In the genomic region with DNA sequence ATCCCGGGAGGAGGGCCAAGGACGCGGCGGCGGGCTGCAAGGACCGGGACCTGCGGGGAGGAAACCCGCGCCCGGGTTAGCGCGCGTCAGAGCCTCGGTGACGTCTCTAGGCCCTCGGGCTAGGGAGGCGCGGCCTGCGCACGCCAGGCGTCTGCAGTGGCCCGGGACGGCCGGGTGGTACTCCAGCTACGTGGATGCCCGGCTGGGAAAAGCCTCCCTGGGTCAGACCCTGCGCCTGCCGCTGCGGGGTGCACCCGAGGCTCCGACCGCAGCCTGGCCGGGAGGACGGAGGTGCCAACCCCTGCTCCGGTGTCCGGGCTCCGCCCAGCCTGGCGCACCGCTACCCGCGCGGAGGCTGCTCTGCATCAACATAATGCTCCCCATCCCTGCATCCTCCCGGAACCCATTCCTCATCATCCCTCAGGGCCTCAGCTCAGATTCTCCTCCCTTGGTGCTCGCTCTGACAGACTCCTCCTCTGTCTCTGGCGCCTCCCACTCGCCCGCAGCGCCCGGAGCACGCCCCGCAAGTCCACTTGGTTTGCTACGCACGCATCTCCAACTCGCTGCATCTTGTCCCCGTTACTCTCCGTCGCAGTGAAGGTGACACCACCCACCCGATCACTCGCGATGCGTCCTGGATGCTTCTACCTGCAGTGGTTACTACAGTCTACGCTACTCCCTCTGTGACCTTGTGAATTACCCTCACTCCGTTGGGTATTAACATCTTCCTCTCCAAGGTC, we compare ENCODE assay signal across 7 mouse cellular contexts. TPM values are rescaled to one million over a fixed set of nuclear protein-coding genes. Genes with fewer than 3 reads are reported as not detected.
DNase-seq lines count a peak whose midpoint lies in the region; ATAC-seq lines count a peak whose summit lies in the region.

No protein-coding gene starts in this region.

- peak overlapping the region; percentile 100 for H3K4me2 ChIP-seq in intestine, embryonic 15.5 days (replicated peaks)

- H3K27ac ChIP-seq in intestine, embryonic 15.5 days: peak overlapping the region; percentile 33; the same call in 1 of the 2 replicates

- no peaks in the 10 kb centered on the region for H3K9me3 ChIP-seq in intestine, embryonic 15.5 days

- no peaks in the 10 kb centered on the region for H3K36me3 ChIP-seq in intestine, embryonic 15.5 days

- peak; percentile 77 for DNase-seq in ZHBTc4 (ENCODE audit: low read depth, low spot score)
- DNase-seq in embryo, embryonic 10 days (ENCODE audit: low spot score): peak; percentile 65
- DNase-seq in gastrocnemius, postnatal 36 days: peak; percentile 33 to 52
- DNase-seq in left cerebral cortex, postnatal 36 days (ENCODE audit: low spot score in 2 of 2): peak; percentile 80
- peak; percentile 68 for DNase-seq in mesoderm, embryonic 11.5 days (ENCODE audit: low read depth, low spot score)
- DNase-seq in right cerebral cortex, postnatal 4 days: peak; percentile 69

- WGBS in intestine, embryonic 15.5 days: under 1% methylated on average over 63 of the region's 63 CpGs

- H3K4me1 ChIP-seq in intestine, embryonic 15.5 days (replicated peaks): peaks cover 19% of the 10 kb centered on the region

- H3K9ac ChIP-seq in intestine, embryonic 15.5 days: peak overlapping the region; percentile 55

- peak overlapping the region; percentile 63 for H3K4me3 ChIP-seq in intestine, embryonic 15.5 days (replicated peaks)

- ATAC-seq in intestine, embryonic 15.5 days: peak; percentile 50

- intact Hi-C loops in gastrocnemius, postnatal 36 days (cut with DNase I): loop anchor here (5.0 to 10.0 kb wide), 3 partner anchors 112 to 375 kb away; a partner anchor contains a TSS
- intact Hi-C loops in left cerebral cortex, postnatal 36 days (cut with DNase I): loop anchor here (1.0 to 10.0 kb wide), 4 partner anchors 117 to 375 kb away; a partner anchor contains a TSS

- H3K27me3 ChIP-seq in intestine, embryonic 15.5 days (replicated peaks): peaks cover 14% of the 10 kb centered on the region

RNA-seq across cellular contexts. Expression of a gene that starts 33.3 kb away (rescaled TPM):
- 10 to 100 TPM; 22.5 to 23.6 TPM for total RNA-seq in gastrocnemius, postnatal 36 days (2021)
- polyA plus RNA-seq in intestine, embryonic 15.5 days (2015; fragmentation: Nextera tagmentation; extraction: Ambion mirVana): 18.1 and 19.1 TPM in 2 replicates
- total RNA-seq in left cerebral cortex, postnatal 36 days (2021): 100 to 1,000 TPM in 1 of 2 experiments, 10 to 100 TPM in 1; 97.1 to 126 TPM

RNA-seq across cellular contexts. Expression of a gene that starts 35.3 kb away (rescaled TPM):
- total RNA-seq in gastrocnemius, postnatal 36 days (2021): 1 to 10 TPM; 3.9 to 5.7 TPM
- 16.8 and 18.7 TPM in 2 replicates for polyA plus RNA-seq in intestine, embryonic 15.5 days (2015; fragmentation: Nextera tagmentation; extraction: Ambion mirVana)
- total RNA-seq in left cerebral cortex, postnatal 36 days (2021): 1 to 10 TPM; 2.6 to 2.8 TPM

Comparison
In these comparisons a context has a peak if more than half of its experiments do, and no peak if none do; other contexts are left out.
1. Peak in every context shown above with its lines: DNase-seq, ATAC-seq, H3K4me3 ChIP-seq and H3K27ac ChIP-seq.